ENCODE assay signal across 29 mouse cellular contexts in genomic region chr1:84305713-84306421, GRCm38 (mm10). TPM values are rescaled to one million over a fixed set of nuclear protein-coding genes. Genes with fewer than 3 reads are reported as not detected.
DNase-seq lines count a peak whose midpoint lies in the region; ATAC-seq and TF ChIP-seq lines count a peak whose summit lies in the region.
"Had no signal": no experiment of that assay in that cellular context is flagged by ENCODE, and none has a peak within 500 bp of the region (broad histone marks: within the 10 kb centered on the region; RNA-seq: fewer than 3 reads in every experiment).

No protein-coding gene starts in this region.

- no peak for TF ChIP-seq POLR2A in lung, adult 2 months (IDR thresholded peaks at IDR 0.05; ENCODE audit: borderline replicate concordance, extremely low read depth, low read depth, low read length)

- no peaks in the 10 kb centered on the region for H3K27me3 ChIP-seq in heart, embryonic 12.5 days (replicated peaks)
- H3K27me3 ChIP-seq in lung, embryonic 16.5 days (ENCODE audit: control insufficient read depth, insufficient read depth, low read depth, low read length), result no peaks in the 10 kb centered on the region
- H3K27me3 ChIP-seq: CH12.LX; embryonic facial prominence, embryonic 15.5 days; forebrain, embryonic 12.5 days; limb, embryonic 15.5 days; liver, embryonic 13.5 days; midbrain, embryonic 15.5 days had no signal

- ATAC-seq in heart, embryonic 12.5 days (ENCODE audit: insufficient number of reproducible peaks, low FRiP score), result no peak
- ATAC-seq in lung, embryonic 16.5 days (ENCODE audit: low read depth), result peak; percentile 76; the same call in 1 of the 2 replicates
- peak; percentile 68 for ATAC-seq in inflammation-experienced regulatory T-cells, adult 6 months
- ATAC-seq: forebrain, postnatal 0 days; hindbrain, embryonic 16.5 days; intestine, embryonic 16.5 days; midbrain, embryonic 15.5 days had no signal

- intact Hi-C loops in heart, postnatal 10 days (cut with DNase I), result no loop called here

- H3K4me2 ChIP-seq in heart, embryonic 12.5 days, result peak overlapping the region; percentile 16; the same call in 1 of the 2 replicates
- H3K4me2 ChIP-seq in lung, embryonic 16.5 days (ENCODE audit: low read depth, low read length), result no peak overlapping the region
- H3K4me2 ChIP-seq: embryonic facial prominence, embryonic 15.5 days; forebrain, embryonic 12.5 days; limb, embryonic 15.5 days; liver, embryonic 13.5 days; midbrain, embryonic 15.5 days had no signal

- no peaks in the 10 kb centered on the region for H3K9me3 ChIP-seq in heart, embryonic 12.5 days (replicated peaks)
- no peaks in the 10 kb centered on the region for H3K9me3 ChIP-seq in lung, embryonic 16.5 days (ENCODE audit: control insufficient read depth, low read length)
- H3K9me3 ChIP-seq: embryonic facial prominence, embryonic 15.5 days; forebrain, embryonic 12.5 days; limb, embryonic 10.5 days; limb, embryonic 15.5 days; liver, embryonic 13.5 days; midbrain, embryonic 10.5 days; midbrain, embryonic 15.5 days had no signal

- no peak for TF ChIP-seq CTCF in lung, adult 2 months (IDR thresholded peaks at IDR 0.05; ENCODE audit: insufficient read depth, low read length)

- no peaks in the 10 kb centered on the region for H3K36me3 ChIP-seq in heart, embryonic 12.5 days
- no peaks in the 10 kb centered on the region for H3K36me3 ChIP-seq in lung, embryonic 16.5 days (ENCODE audit: control insufficient read depth, insufficient read depth, low read length)
- H3K36me3 ChIP-seq: embryonic facial prominence, embryonic 15.5 days; forebrain, embryonic 12.5 days; limb, embryonic 10.5 days; limb, embryonic 15.5 days; liver, embryonic 13.5 days; midbrain, embryonic 10.5 days; midbrain, embryonic 15.5 days had no signal

- H3K27ac ChIP-seq in heart, embryonic 12.5 days (ENCODE audit: poor library complexity, severe bottlenecking), result no peak overlapping the region
- peak overlapping the region; percentile 27; the same call in 1 of the 2 replicates for H3K27ac ChIP-seq in lung, embryonic 16.5 days (ENCODE audit: low read length)
- H3K27ac ChIP-seq: embryonic facial prominence, embryonic 15.5 days; forebrain, embryonic 12.5 days; limb, embryonic 10.5 days; limb, embryonic 15.5 days; liver, embryonic 13.5 days; midbrain, embryonic 10.5 days; midbrain, embryonic 15.5 days had no signal

- WGBS in heart, embryonic 12.5 days, result 67% methylated on average over 16 of the region's 16 CpGs
- WGBS in lung, embryonic 16.5 days, result 60% methylated on average over 16 of the region's 16 CpGs
- 63% methylated on average over 16 of the region's 16 CpGs for WGBS in lung, adult 2 months

- no peak overlapping the region for H3K9ac ChIP-seq in heart, embryonic 12.5 days
- H3K9ac ChIP-seq in lung, embryonic 16.5 days (ENCODE audit: low read length), result no peak overlapping the region
- H3K9ac ChIP-seq: embryonic facial prominence, embryonic 15.5 days; forebrain, embryonic 12.5 days; forebrain, postnatal 0 days; limb, embryonic 15.5 days; liver, embryonic 13.5 days; midbrain, embryonic 15.5 days had no signal

- H3K4me3 ChIP-seq in heart, embryonic 12.5 days, result no peak overlapping the region
- no peak overlapping the region for H3K4me3 ChIP-seq in lung, embryonic 16.5 days (ENCODE audit: low read length)
- no peak overlapping the region for H3K4me3 ChIP-seq in lung, adult 2 months (replicated peaks; ENCODE audit: extremely low read depth, low read depth, low read length)
- H3K4me3 ChIP-seq: embryonic facial prominence, embryonic 15.5 days; forebrain, embryonic 12.5 days; limb, embryonic 10.5 days; limb, embryonic 15.5 days; liver, embryonic 13.5 days; midbrain, embryonic 10.5 days; midbrain, embryonic 15.5 days had no signal

- DNase-seq in heart, postnatal 10 days, result no peak
- DNase-seq in lung, adult 2 months, result no peak
- DNase-seq in naive thymus-derived CD4-positive, alpha-beta T cell, adult 2 months (ENCODE audit: low read depth), result peak; percentile 69
- DNase-seq in kidney, adult 8-10 months, result no peak
- no peak for DNase-seq in testis, postnatal 10 days (ENCODE audit: low spot score)
- DNase-seq: adrenal gland, postnatal 14 days; cerebellum, adult 11-12 months; cerebellum, adult 9-11 months; forebrain, postnatal 0 days; kidney, adult 9 months; kidney, postnatal 25 days; layer of hippocampus, postnatal 36 days; liver, embryonic 13.5 days; right cerebral cortex, postnatal 25 days; spleen, adult 18-20 months; thymus, adult 18-20 months; thymus, postnatal 25 days had no signal

- H3K4me1 ChIP-seq in heart, embryonic 12.5 days (replicated peaks), result no peaks in the 10 kb centered on the region
- no peaks in the 10 kb centered on the region for H3K4me1 ChIP-seq in lung, embryonic 16.5 days (replicated peaks; ENCODE audit: control insufficient read depth, insufficient read depth, low read length)
- peaks cover 5% of the 10 kb centered on the region for H3K4me1 ChIP-seq in lung, adult 2 months (ENCODE audit: control insufficient read depth, insufficient read depth, low read length)
- H3K4me1 ChIP-seq: embryonic facial prominence, embryonic 15.5 days; forebrain, embryonic 12.5 days; limb, embryonic 10.5 days; limb, embryonic 15.5 days; liver, embryonic 13.5 days; midbrain, embryonic 10.5 days; midbrain, embryonic 15.5 days had no signal

RNA-seq across cellular contexts. Expression of gene Pid1, which starts 58.1 kb away (rescaled TPM):
- 7.6 and 8.5 TPM in 2 replicates for polyA plus RNA-seq in heart, embryonic 12.5 days (2016; fragmentation: Nextera tagmentation; extraction: Ambion mirVana)
- 10 to 100 TPM; 14.2 to 15.5 TPM for total RNA-seq in heart, postnatal 10 days (2021)
- polyA plus RNA-seq in lung, embryonic 16.5 days (2015; fragmentation: Nextera tagmentation; extraction: Ambion mirVana), result 14.3 and 18.6 TPM in 2 replicates
- polyA plus RNA-seq in lung, adult 2 months (2012; rRNA removed), result 20.6 and 28.9 TPM in 2 replicates
- under 1 TPM; 0.23 to 0.80 (median 0.40) TPM for polyA plus RNA-seq in inflammation-experienced regulatory T-cells, adult 6 months (2017; shearing (Covaris generic))
- total RNA-seq: CH12.LX had no signal
